Mouse (Mus musculus) brain, embryonic 14.5 days (tissue): Measurements from ENCODE around the gene Ube2m. TPM values are rescaled to one million over a fixed set of nuclear protein-coding genes. Genes with fewer than 3 reads are reported as not detected.

Source experiments
- DNase-seq: peaks from one replicate; pipeline ENCODE4 v3.0.0-alpha.2; 2011; ENCODE audit warnings: low read depth
- CTCF ChIP-seq: fragments of 200-500 bp; IDR thresholded peaks from 2 replicates; pipeline ENCODE4 v1.5.1; 2012; ENCODE audit warnings: inconsistent platforms, mild to moderate bottlenecking, moderate library complexity, borderline replicate concordance; ENCODE audit not compliant: insufficient read depth, insufficient read length; ENCODE audit errors: extremely low read depth
- POLR2A ChIP-seq: fragments of 200-500 bp; IDR thresholded peaks from 2 replicates; pipeline ENCODE4 v1.6.1; 2012; ENCODE audit warnings: mild to moderate bottlenecking, inconsistent platforms, borderline replicate concordance; ENCODE audit not compliant: poor library complexity, insufficient read depth, insufficient read length, severe bottlenecking; ENCODE audit errors: extremely low read depth
- polyA plus RNA-seq: library from polyadenylated mRNA; depleted of rRNA; stranded (reverse); fragments of >200 nt; gene quantifications from 2 replicates; pipeline ENCODE4 v1.2.3, GENCODE M21; 2012

Gene Ube2m
- polyA plus RNA-seq, 1 experiment = 373 TPM

DNA sequence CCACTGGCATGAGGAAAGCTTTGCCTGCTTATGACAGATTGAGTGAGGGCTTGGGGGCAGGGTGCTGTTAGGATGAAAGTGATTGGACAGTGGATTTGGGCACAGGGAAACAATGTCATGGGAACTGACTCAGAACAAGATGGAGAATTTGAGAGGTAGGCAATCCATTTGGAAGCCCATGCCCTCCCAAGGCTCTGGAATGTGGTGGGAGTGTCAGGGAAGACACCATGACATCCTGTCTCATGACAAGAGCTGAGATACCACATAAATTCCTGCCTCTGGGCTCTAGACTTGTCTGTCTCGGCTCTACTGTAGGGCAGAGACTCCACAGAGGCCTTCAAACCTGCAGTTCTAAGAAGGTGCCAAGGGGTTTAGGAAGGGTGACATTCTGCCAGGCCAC lies 3.2 kb upstream of the Ube2m start:
- DNase-seq = no peak
- TF ChIP-seq POLR2A = no peak
- TF ChIP-seq CTCF = no peak

- DNase-seq = no peak
- TF ChIP-seq POLR2A = no peak
- no peak for TF ChIP-seq CTCF
Measured at GRCm38 (mm10) chr7:13039181-13039580, 1.1 kb upstream of the Ube2m start.

DNA sequence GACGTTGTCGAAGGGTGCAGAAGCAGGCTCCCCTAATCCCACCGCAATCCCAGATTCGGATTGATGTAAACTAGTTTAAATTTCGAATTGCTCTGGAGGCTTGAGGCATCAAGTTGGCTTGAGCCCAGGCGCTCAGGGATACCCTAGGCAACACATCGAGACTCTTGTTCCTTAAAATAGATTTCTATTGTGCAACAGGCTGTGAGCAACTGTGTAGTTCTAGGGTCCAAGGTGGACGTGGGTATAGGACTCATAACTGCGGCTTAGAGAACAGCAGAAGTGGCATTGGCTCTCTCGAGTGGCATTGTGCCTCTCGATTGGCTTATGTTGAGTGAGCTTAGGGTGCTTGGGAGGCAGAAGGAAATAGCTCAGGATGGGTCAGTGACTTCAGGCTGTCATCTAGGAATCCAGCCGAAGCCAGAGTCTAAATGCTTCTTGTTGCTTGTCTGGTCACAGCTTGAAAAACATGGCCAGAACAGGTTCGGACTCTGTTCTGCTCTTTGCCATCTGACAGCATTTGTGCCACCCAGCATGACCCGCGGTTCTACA lies 620 bp upstream of the Ube2m start:
- TF ChIP-seq POLR2A = no peak
- TF ChIP-seq CTCF = no peak
- no peak for DNase-seq

GRCm38 (mm10) chr7:13037366-13037765 lies 709 bp downstream of the Ube2m start:
- no peak for DNase-seq
- TF ChIP-seq POLR2A = no peak
- TF ChIP-seq CTCF = no peak

DNA sequence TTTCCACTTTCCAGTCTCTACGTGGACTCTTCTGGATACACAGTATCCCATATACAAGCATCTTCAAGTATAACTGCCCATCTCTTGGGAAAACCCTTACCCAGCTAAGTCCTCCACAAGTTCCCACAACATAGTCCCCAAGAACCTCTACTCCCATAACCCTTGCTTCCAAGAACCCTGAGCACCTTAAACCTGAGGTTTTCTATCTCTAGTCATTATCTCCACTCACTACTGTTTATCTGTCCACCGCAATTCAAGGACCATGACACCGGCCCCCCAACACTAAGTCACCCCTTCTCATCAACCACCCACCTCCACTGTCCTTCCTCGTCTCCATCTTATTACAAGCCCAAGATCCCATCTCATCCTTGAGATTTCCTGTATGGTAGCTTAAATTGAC lies 1.3 kb downstream of the Ube2m start:
- DNase-seq = no peak

GRCm38 (mm10) chr7:13035211-13035855 lies 2.7 kb downstream of the Ube2m start:
- TF ChIP-seq CTCF (no peak), POLR2A (no peak)

More for the DNA sequence above, 1.3 kb downstream of the Ube2m start:
- no peak for TF ChIP-seq CTCF
- TF ChIP-seq POLR2A = no peak

GRCm38 (mm10) chr7:13034148-13034977 lies 3.7 kb downstream of the Ube2m start, which contains the start of gene Chmp2a:
Chmp2a (minus strand) TSS chr7:13034807.
- no peak for TF ChIP-seq CTCF
- TF ChIP-seq POLR2A = no peak; the same call in 1 of the 2 replicates
- peak; percentile 99 for DNase-seq

More at GRCm38 (mm10) chr7:13035211-13035855, 2.7 kb downstream of the Ube2m start:
- DNase-seq = no peak

DNA sequence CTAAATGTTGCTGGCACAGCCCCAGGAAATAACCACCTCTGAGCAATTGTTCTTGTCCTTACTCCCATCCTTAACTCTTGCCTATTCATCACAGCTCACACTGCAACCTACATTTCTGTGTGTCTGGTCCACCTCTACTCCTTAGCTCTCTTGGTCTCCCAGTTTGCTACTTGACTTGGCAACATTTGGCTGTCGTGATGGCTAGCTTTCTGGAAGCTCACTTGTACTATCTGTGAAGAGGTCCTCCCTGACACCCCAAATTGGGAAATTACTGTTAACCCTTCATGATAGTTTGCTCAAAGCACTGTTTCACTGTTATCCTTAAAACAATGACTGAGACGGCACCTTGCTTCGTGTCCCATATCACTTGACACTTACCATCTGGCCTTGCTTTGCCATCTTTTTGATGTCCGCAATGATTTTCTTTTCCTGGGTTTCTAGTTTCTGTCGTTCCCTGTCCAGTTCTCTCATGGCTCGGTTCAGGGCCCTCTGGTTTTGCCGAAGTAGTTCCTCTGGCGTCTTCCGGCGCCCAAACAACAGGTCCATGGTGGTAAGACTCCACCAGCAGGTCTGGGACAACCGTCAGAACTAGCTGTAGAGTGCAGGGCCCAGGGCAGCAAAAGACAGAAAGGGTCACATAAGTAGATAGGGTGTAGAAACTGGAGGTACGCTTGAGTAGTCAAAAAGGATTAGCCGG lies 4.5 kb downstream of the Ube2m start:
- TF ChIP-seq CTCF (no peak), POLR2A (no peak)
- DNase-seq = no peak

DNA sequence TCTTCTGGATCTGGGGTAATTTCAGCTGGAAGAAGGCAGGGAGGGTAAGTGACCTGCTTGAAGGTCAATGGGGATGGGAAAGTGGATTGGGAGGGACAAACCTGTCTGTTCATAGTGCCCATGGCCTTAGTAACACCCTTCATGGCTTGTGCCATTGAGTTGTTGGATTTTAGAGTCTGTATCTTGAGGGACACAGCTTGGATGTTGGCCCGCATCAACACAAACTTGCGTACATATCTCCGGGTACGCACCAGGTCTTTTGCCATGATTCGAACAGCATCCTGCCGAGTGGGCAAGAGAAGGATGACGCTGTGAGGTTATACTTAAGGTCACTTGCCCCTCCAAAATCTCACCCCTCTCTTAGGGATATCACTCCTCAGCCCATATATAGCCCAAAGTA lies 5.5 kb downstream of the Ube2m start:
- no peak for DNase-seq
- TF ChIP-seq CTCF = no peak
- TF ChIP-seq POLR2A = no peak

DNA sequence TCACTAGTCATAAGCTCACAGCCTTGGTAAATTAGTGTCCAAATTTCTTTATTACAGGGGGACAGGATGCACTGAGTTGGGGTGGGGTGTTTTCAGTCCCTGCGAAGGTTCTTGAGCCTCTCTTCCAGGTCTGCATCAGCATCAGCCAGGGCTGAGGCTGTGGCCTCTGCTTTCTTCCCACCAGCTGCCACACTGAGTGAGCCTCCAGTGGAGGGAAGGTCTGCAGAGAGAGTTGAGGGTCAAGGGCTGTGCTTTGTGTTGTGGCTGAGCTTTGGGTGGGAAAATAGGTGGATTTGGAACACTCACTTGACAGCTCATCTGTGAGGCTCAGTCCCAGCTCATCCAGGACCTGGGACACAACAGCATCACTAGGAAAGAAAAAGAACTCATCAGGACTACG lies 6.1 kb downstream of the Ube2m start:
- DNase-seq = no peak

GRCm38 (mm10) chr7:13031069-13031468 lies 7.0 kb downstream of the Ube2m start:
- DNase-seq = peak; percentile 43
- TF ChIP-seq POLR2A (no peak), CTCF (peak; percentile 33; the same call in 1 of the 2 replicates)

More for the DNA sequence above, 6.1 kb downstream of the Ube2m start:
- TF ChIP-seq CTCF (no peak), POLR2A (no peak)
